Mouse (Mus musculus): Measurements from ENCODE around the gene Mylk. TPM values are rescaled to one million over a fixed set of nuclear protein-coding genes. Genes with fewer than 3 reads are reported as not detected.

Mylk gene
- polyA plus RNA-seq, 1 experiment from 2014 or later: 5.5 TPM

DNA sequence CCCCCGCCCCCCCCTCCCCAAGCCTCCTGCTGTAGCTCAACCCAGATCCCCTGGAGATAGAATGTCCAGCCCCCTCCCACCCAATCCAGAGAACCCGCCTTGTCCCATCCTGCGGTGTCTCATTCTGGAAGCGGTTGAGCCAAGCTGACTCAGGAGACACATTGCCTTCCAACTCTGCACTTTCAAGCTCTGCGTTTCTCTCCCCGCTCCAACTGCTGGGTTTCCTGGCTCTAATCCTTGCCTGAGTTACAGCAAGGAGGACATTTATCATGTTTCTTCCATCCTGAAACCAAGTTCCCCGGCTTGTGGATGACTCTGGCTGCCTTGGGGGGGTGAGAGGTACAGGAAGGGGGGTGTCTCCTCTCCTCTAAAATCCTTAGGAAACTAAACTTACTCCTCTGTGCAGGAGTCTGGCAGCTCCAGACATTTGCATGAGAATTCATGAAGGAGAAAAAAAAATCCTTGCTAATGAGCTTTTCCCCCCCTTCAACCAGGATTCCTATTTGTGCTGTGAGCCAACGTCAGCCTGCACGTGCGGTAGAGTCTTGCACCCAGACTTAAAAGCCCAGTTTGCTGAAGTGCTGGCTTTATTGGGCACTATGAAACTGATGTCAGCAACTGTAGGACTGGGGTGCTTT, 256.0 kb downstream of the Mylk start:
- Histone ChIP-seq H3K9ac (no peak overlapping the region), H3K36me3 (no peaks in the 10 kb centered on the region), H3K27ac (no peak overlapping the region), H3K9me3 (replicated peaks) (no peaks in the 10 kb centered on the region), H3K4me1 (peaks cover 14% of the 10 kb centered on the region), H3K27me3 (0 out of 2 replicates have a peak, but pooled peaks cover 3% of the 10 kb centered on the region), H3K4me3 (no peak overlapping the region), H3K4me2 (replicated peaks) (peak overlapping the region; percentile 30)
- no peak for ATAC-seq (ENCODE audit: low FRiP score)
- 3% methylated on average over 9 of the region's 10 CpGs for WGBS

DNA sequence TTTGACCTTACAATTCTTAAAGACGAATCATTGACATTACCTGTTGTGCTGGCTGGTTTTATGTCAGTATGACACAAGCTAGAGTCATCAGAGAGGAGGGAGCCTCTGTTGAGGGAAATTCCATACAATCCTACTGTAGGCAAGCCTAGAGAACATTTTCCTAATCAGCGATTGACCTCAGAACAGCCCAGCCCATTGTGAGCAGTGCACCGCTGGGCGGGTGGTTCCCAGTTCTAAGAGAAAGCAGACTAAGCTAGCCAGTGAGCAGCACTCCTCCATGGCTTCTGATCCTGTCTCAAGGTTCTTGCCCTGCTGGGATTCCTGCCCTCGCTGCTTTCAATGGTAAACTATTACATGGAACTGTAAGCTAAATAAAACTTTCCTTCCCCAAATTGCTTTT, 259.3 kb downstream of the Mylk start:
- no peak for ATAC-seq (ENCODE audit: low FRiP score)
- Histone ChIP-seq H3K36me3 (no peaks in the 10 kb centered on the region), H3K4me2 (replicated peaks) (no peak overlapping the region), H3K27me3 (0 out of 2 replicates have a peak, but pooled peaks cover 3% of the 10 kb centered on the region), H3K4me1 (peaks cover 14% of the 10 kb centered on the region), H3K27ac (no peak overlapping the region), H3K4me3 (no peak overlapping the region), H3K9me3 (replicated peaks) (no peaks in the 10 kb centered on the region), H3K9ac (no peak overlapping the region)
- WGBS: 70% methylated on average over 5 of the region's 5 CpGs

DNA sequence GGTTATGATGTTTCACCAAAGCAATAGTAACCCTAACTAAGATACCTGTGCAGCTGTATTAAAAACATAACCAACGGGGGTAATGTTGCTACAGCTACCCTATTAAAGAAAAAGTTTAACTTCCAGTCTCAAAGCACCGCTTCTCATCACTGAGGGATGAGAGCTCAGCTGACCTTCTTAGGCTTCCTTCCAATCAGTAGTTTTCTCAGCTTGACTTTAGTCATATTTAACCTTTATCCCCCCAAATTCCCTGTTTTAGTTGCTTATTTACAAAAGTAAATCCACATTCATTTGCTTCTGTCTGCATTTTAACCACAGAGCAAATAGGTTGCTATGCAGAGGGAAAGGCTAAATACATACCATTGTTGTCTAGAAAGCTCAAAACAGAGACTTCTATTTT, 259.7 kb downstream of the Mylk start:
- Histone ChIP-seq H3K4me2 (replicated peaks) (no peak overlapping the region), H3K4me3 (no peak overlapping the region), H3K9ac (no peak overlapping the region), H3K36me3 (no peaks in the 10 kb centered on the region), H3K9me3 (replicated peaks) (no peaks in the 10 kb centered on the region), H3K27me3 (0 out of 2 replicates have a peak, but pooled peaks cover 3% of the 10 kb centered on the region), H3K4me1 (peaks cover 14% of the 10 kb centered on the region), H3K27ac (no peak overlapping the region)
- no peak for ATAC-seq (ENCODE audit: low FRiP score)
- 91% methylated on average over 2 of the region's 2 CpGs for WGBS

DNA sequence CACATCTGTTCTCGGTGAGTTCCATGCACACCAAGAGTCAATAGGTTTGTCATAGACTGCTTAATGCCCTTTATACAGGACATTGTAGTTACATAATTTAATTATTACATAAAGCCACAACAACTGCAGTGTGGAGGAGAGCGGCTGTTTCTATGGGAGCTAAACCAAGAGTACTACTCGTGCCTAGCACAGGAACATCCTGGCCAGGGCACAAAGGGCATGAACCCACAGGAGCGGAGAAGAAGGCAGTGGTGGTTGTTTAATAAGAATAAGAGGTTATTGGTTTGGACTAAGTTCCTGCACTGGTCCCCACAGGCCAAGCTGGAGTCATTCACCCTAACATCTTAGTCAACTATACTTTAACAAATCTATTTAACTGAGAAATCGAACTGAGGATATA, 261.2 kb downstream of the Mylk start:
- Histone ChIP-seq H3K9ac (no peak overlapping the region), H3K27me3 (peaks cover 5% of the 10 kb centered on the region; the same call in 1 of the 2 replicates), H3K4me3 (no peak overlapping the region), H3K36me3 (no peaks in the 10 kb centered on the region), H3K27ac (no peak overlapping the region), H3K9me3 (replicated peaks) (no peaks in the 10 kb centered on the region), H3K4me2 (replicated peaks) (no peak overlapping the region), H3K4me1 (peaks cover 2% of the 10 kb centered on the region)
- no peak for ATAC-seq (ENCODE audit: low FRiP score)
- 87% methylated on average over 5 of the region's 5 CpGs for WGBS

DNA sequence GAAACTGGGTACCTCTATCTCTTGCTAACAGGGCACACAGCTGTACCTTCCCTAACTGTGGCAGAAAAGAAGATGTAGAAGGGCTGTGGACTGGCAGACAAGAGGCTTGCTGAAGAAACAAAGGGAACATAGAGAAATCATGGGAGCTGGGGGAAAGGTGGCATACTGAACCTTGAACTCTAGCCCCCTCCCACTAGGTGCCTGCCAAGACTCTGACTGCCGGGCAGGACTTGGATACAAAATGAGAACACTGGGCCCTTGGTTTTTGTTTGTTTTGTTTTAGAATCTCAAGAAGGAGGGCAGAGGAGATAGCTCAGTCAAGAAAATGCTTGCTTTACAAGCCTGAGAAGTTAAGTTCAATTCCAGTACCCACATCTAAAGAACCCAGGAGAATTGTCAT, 262.4 kb downstream of the Mylk start:
- Histone ChIP-seq H3K27me3 (peaks cover 5% of the 10 kb centered on the region; the same call in 1 of the 2 replicates), H3K4me3 (no peak overlapping the region), H3K4me1 (no peaks in the 10 kb centered on the region), H3K27ac (no peak overlapping the region), H3K36me3 (no peaks in the 10 kb centered on the region), H3K9me3 (replicated peaks) (no peaks in the 10 kb centered on the region), H3K4me2 (replicated peaks) (no peak overlapping the region), H3K9ac (no peak overlapping the region)
- no peak for ATAC-seq (ENCODE audit: low FRiP score)
- WGBS: 58% methylated on average over 1 of the region's 1 CpGs

DNA sequence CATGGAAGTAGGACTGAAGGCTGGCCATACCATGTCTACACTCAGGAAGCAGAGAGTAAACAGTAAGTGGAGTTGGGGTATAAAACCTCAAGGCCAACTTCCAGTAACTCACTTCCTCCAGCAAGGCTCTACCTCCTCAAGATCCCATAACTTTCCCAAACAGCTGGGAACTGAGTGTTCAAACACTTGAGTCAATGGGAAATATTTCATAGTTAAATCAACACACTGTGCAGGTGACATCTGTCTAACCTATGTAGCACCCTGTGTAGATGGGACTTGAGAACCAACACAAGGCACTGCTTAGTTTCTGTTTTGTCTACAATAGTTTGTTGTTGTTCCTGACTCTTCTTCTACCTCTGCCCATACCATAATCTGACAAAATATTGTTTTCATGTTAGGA, 263.4 kb downstream of the Mylk start:
- Histone ChIP-seq H3K9ac (no peak overlapping the region), H3K4me1 (no peaks in the 10 kb centered on the region), H3K4me3 (no peak overlapping the region), H3K4me2 (replicated peaks) (no peak overlapping the region), H3K36me3 (no peaks in the 10 kb centered on the region), H3K9me3 (replicated peaks) (no peaks in the 10 kb centered on the region), H3K27me3 (peaks cover 5% of the 10 kb centered on the region; the same call in 1 of the 2 replicates), H3K27ac (no peak overlapping the region)
- ATAC-seq (ENCODE audit: low FRiP score): no peak

DNA sequence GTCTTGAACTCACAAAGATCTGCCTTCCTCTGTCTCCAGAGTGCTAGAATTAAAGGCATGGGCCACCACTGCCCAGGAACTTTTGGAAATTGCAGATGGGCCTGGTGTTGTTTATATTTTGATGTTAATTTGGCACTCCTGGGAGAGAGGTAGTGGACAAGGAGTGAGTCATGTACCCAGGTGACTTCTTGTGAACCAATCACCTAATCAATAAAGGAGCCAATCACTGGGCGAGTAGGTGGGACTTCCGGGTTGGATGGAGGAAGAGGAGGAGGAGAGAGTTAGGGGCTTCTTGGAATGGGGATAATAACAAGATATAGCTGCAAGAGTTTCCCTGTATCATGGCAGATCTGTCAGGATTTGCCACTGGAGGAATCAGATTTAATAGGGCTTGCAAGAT, 268.5 kb downstream of the Mylk start:
- H3K9ac ChIP-seq: no peak overlapping the region
- ATAC-seq (ENCODE audit: low FRiP score): no peak
- 83% methylated on average over 2 of the region's 2 CpGs for whole genome bisulfite sequencing
- H3K4me2 ChIP-seq (replicated peaks): no peak overlapping the region
- no peak overlapping the region for H3K4me3 ChIP-seq
- H3K36me3 ChIP-seq: no peaks in the 10 kb centered on the region
- H3K9me3 ChIP-seq (replicated peaks): no peaks in the 10 kb centered on the region
- H3K27me3 ChIP-seq: peaks cover 13% of the 10 kb centered on the region
- no peaks in the 10 kb centered on the region for H3K4me1 ChIP-seq
- no peak overlapping the region for H3K27ac ChIP-seq

DNA sequence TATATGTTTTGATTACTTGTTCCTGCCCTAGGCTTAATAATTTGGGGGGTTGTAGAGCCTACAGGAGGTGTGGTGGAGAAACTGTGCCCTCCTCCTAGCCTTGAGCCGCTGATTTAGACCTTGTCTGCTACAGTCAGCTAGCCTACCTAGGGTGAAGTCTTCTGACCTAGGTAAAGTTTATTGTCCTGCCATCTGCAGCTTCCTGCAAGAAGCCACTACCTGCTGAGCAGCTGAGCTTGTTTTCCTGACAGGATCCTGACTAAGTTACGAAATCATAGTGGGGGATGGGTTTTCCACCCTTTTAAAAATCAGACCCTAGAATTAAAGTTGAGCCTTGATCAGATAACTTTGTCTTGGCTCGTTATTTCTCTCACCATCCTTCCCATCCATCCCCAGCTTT, 271.5 kb downstream of the Mylk start:
- H3K27me3 ChIP-seq: peaks cover 30% of the 10 kb centered on the region
- H3K9ac ChIP-seq: no peak overlapping the region
- no peak for ATAC-seq (ENCODE audit: low FRiP score)
- no peak overlapping the region for H3K4me2 ChIP-seq (replicated peaks)
- WGBS: 72% methylated on average over 3 of the region's 3 CpGs
- H3K9me3 ChIP-seq (replicated peaks): no peaks in the 10 kb centered on the region
- no peak overlapping the region for H3K4me3 ChIP-seq
- H3K27ac ChIP-seq: no peak overlapping the region
- no peaks in the 10 kb centered on the region for H3K4me1 ChIP-seq
- no peaks in the 10 kb centered on the region for H3K36me3 ChIP-seq

DNA sequence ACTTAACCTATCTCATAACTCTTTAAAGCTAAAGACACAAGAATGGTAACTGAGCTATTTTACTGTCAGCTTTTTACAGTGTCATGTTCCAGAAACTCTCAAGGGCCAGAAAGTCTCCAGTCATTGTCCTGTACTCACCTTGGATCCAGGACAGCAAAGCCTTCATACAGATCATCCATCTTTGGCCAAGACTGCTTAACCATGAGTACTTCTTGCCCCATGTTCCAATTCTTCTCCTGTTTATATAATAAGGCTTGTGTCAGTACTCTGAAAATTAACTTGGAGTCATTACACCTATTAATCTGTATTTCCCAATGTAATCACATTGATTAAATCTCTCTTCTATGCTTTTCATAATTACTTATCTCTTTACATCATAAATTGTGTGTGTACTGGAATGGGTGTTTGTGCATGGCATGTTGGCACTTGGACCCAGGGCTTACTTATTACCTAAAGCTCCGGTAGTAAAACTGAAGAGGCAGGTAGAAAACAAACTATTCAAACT, 273.5 kb downstream of the Mylk start:
- Histone ChIP-seq H3K36me3 (no peaks in the 10 kb centered on the region), H3K4me1 (0 out of 2 replicates have a peak, but pooled peaks cover 2% of the 10 kb centered on the region), H3K9me3 (replicated peaks) (no peaks in the 10 kb centered on the region), H3K9ac (no peak overlapping the region), H3K4me3 (no peak overlapping the region), H3K27me3 (peaks cover 30% of the 10 kb centered on the region), H3K4me2 (replicated peaks) (no peak overlapping the region), H3K27ac (no peak overlapping the region)
- WGBS: 91% methylated on average over 1 of the region's 1 CpGs
- ATAC-seq (ENCODE audit: low FRiP score): no peak

DNA sequence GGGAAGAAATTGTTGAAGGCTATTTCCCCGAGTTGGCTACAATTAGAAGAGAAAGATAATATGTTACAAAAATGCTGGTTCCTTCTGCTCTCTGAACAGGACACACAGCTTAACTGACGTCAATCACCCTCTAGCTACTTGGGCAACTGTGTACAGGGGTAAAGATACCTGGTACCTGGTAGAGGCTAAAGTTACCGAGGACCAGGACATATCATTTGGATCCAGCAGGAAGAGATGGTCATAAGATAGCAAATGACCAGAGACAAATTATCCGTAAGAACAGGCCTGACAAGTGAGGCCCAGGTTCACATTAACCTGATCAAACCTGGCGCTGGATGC, 276.9 kb downstream of the Mylk start:
- H3K27ac ChIP-seq: no peak overlapping the region; the same call in 1 of the 2 replicates
- H3K4me2 ChIP-seq (replicated peaks): peak overlapping the region; percentile 62
- ATAC-seq (ENCODE audit: low FRiP score): no peak
- peak overlapping the region; percentile 90 for H3K4me3 ChIP-seq
- no peak overlapping the region for H3K9ac ChIP-seq
- no peaks in the 10 kb centered on the region for H3K9me3 ChIP-seq (replicated peaks)
- H3K36me3 ChIP-seq: no peaks in the 10 kb centered on the region
- peaks cover 30% of the 10 kb centered on the region for H3K27me3 ChIP-seq
- 0 out of 2 replicates have a peak, but pooled peaks cover 4% of the 10 kb centered on the region for H3K4me1 ChIP-seq
- 59% methylated on average over 5 of the region's 5 CpGs for WGBS

DNA sequence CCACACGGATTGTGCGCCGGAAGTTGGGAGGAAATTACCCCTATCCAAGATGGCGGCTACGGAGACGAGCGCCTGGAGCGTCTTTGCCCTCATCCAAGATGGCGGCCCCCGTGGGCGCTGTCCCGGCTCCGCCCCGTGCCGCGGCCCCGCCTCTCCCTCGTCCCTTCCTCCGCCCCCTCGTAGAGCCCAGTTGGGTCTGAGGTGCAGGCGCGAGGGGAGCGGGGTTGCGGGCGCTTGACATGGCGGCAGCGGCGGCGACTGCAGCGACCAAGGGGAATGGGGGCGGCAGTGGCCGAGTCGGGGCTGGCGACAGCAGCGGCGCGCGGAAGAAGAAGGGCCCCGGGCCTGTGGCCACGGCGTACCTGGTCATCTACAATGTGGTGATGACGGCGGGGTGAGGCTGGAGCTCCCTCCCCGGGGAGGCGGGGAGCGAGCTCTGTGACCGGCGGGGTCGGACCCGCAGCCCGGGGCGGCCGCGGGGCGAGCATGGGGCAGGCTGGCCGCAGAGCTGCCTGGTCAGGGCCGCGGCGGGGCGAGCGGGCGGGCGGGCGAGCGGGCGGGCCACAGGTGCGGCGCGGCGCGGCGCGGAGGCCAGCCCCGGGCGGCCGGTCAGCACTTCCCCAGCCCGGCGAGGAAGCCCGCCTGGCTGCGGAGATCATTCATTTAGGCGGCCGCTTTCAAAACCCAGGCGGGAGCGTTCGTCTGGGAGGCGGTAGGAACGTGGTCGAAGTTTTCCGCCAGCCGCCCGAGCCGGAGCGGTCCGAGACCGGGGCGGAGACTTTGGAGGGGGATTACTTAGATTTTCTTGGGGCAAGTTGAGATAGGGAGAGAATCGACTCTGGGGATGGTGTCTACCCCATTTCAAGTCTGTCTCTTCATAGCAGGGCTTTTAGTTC, 277.5 kb downstream of the Mylk start, which contains the start of gene Hacd2:
Hacd2 (plus strand) TSS at position 187 of the 896 bp plus-strand sequence.
- Histone ChIP-seq H3K4me2 (replicated peaks) (peak within 1 kb of the TSS; percentile 62), H3K9ac (peak within 1 kb of the TSS; percentile 86), H3K4me3 (peak within 1 kb of the TSS; percentile 90), H3K27ac (peak within 1 kb of the TSS; percentile 91), H3K36me3 (peaks cover 3% of the 10 kb centered on the region; the same call in 1 of the 2 replicates), H3K4me1 (0 out of 2 replicates have a peak, but pooled peaks cover 4% of the 10 kb centered on the region), H3K9me3 (replicated peaks) (no peaks in the 10 kb centered on the region), H3K27me3 (peaks cover 27% of the 10 kb centered on the region)
- ATAC-seq (ENCODE audit: low FRiP score): peak; percentile 98
- under 1% methylated on average over 84 of the region's 97 CpGs for WGBS

DNA sequence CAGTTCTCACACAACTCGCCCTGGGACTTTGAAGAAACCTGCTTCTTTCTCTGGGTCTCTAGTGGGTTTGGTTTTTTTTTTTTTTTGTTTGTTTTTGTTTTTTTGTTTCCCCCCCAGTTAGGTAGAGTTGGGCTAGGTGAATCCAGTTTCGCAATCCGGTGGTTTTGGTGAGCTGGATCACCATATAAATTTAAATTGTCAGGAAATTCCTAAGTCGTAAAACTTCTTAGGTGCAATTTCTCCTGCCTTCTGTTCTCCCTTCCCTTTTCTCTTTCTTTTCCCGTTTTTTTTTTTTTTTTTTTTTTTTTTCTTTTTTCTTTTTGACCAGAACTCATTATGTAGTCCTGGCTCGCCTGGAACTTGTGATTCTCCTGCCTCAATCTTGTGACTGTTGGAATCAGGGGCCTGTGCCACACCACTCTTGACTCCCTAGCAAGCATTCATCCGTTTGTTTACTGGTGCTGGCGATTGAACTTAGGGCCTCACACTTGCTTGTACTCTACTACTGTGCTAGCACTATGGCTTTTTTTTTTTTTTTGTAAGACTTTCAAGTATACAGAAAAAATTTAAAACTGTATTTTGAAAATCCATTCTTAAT, 278.2 kb downstream of the Mylk start:
- Histone ChIP-seq H3K36me3 (peaks cover 3% of the 10 kb centered on the region; the same call in 1 of the 2 replicates), H3K4me1 (0 out of 2 replicates have a peak, but pooled peaks cover 4% of the 10 kb centered on the region), H3K27me3 (peaks cover 24% of the 10 kb centered on the region), H3K4me2 (replicated peaks) (peak overlapping the region; percentile 62), H3K27ac (no peak overlapping the region), H3K9ac (no peak overlapping the region; the same call in 1 of the 2 replicates), H3K4me3 (peak overlapping the region; percentile 90), H3K9me3 (replicated peaks) (no peaks in the 10 kb centered on the region)
- no peak for ATAC-seq (ENCODE audit: low FRiP score)
- 3% methylated on average over 8 of the region's 8 CpGs for WGBS
